Mouse (Mus musculus) stomach, postnatal 0 days (tissue): ENCODE results near the gene Zfp536.

Experiments
- CTCF ChIP-seq: IDR thresholded peaks from 2 replicates; pipeline ENCODE4 v1.5.1; 2016; ENCODE audit warnings: antibody characterized with exemption, low read depth, mild to moderate bottlenecking, moderate library complexity
- EP300 ChIP-seq: optimal IDR thresholded peaks from 2 replicates; pipeline ENCODE3; 2016; ENCODE audit warnings: antibody characterized with exemption

DNA sequence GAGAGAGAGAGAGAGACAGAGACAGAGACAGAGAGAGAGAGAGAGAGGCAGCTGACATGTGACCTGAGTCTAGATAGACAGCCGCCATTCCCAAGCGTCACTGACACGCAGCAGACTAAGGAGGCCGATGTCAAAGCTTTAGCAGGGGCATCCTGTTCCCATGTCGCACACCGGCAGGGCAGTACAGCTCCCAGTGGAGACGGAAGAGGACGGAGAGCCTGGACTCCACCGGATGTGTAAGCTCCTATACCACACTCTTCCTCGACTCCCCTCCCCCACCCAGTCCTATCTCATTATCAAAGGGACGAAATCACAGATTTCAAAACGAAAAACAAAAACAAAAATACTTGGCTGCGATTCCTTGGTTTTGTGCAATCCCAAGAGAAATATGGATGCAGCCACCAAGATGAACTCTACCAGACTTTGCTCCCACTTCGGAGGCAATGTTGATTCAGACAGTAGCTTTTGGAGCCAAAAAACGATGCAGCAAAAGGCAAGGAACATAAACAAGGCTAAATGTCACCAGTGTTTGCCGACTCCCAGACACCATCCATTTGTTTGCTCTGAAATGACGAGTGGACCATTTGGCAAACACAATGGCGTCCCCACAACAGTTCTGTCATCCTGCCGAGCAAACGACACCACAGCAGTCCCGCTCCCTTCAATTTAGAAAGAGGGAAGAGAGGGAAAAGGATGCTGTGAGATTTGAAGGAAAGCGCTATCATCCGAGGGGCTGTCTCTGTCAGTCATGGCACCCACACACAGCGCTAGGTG, 299.9 kb downstream of the Zfp536 start:
- TF ChIP-seq CTCF (no peak), EP300 (no peak)
